Mouse (Mus musculus) hindbrain, embryonic 12.5 days (tissue): Measurements from ENCODE around the gene Thrsp. TPM values are rescaled to one million over a fixed set of nuclear protein-coding genes. Genes with fewer than 3 reads are reported as not detected.
A peak's percentile ranks its signal among the peaks of the same experiment; 100 is the strongest.

Experiments
- ATAC-seq: fragments of 200-750 bp; cut with Nextera tagmentation; 2 replicates; pipeline ENCODE4 v1.8.0; 2017; ENCODE audit warnings: moderate TSS enrichment; ENCODE audit not compliant: low FRiP score
- H3K27ac ChIP-seq: fragments of 300-500 bp; sonication (generic); 2 replicates; pipeline ENCODE4 v1.5.1; 2016; ENCODE audit warnings: mild to moderate bottlenecking
- H3K27me3 ChIP-seq: fragments of 300-500 bp; sonication (generic); 2 replicates; pipeline ENCODE4 v1.6.1; 2016; ENCODE audit warnings: mild to moderate bottlenecking
- H3K36me3 ChIP-seq: fragments of 300-500 bp; sonication (generic); 2 replicates; pipeline ENCODE4 v1.6.1; 2016; ENCODE audit warnings: mild to moderate bottlenecking
- H3K4me1 ChIP-seq: fragments of 300-500 bp; sonication (generic); 2 replicates; pipeline ENCODE4 v1.6.1; 2016
- H3K4me2 ChIP-seq: fragments of 300-500 bp; sonication (generic); replicated peaks from 2 replicates; pipeline ENCODE4 v1.6.1; 2016; ENCODE audit warnings: mild to moderate bottlenecking
- H3K4me3 ChIP-seq: fragments of 300-500 bp; sonication (generic); 2 replicates; pipeline ENCODE4 v1.5.1; 2016; ENCODE audit warnings: mild to moderate bottlenecking
- H3K9ac ChIP-seq: fragments of 300-500 bp; sonication (generic); 2 replicates; pipeline ENCODE4 v1.6.1; 2016; ENCODE audit warnings: mild to moderate bottlenecking, moderate library complexity
- H3K9me3 ChIP-seq: fragments of 300-500 bp; sonication (generic); replicated peaks from 2 replicates; pipeline ENCODE4 v1.6.1; 2016; ENCODE audit warnings: mild to moderate bottlenecking
- WGBS: fragments of 180-500 bp; shearing (Covaris S2); methylation state at CpG from one replicate; pipeline ENCODE4 v1.1.7; 2016; 5-methylcytosine and 5-hydroxymethylcytosine counted together
- polyA plus RNA-seq: library from polyadenylated mRNA; unstranded; fragments of >200 nt; fragmentation: Nextera tagmentation; extraction: Ambion mirVana; gene quantifications from 2 replicates; pipeline ENCODE4 v1.2.1, GENCODE M21; 2016

Thrsp gene
- polyA plus RNA-seq, 1 experiment from 2014 or later = 0.81 TPM

DNA sequence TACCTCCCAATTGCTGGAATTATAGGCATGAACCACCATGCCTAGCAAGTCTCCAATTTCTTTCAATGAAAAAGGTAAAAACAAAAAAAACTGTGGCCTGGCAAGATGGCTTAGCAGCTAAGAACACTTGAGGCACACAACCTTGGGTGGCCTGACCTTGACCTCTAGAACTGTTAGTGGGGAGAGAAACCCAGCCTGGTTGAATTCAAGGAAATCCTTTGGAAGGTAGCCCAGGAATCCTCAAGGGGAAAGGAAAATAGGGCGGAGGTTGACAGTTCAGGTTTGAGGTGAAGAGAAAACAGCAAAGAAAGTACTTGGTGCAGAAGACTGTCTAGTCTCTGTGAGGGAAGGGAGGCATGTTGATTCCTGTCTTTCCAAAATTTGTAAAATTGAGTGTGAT is 3.1 kb downstream of the Thrsp start:
- ATAC-seq = no peak
- 85% methylated on average over 1 of the region's 1 CpGs for WGBS
- no peak overlapping the region for H3K4me2 ChIP-seq
- no peak overlapping the region for H3K4me3 ChIP-seq
- H3K4me1 ChIP-seq = peaks cover 7% of the 10 kb centered on the region
- no peak overlapping the region for H3K27ac ChIP-seq
- H3K27me3 ChIP-seq = no peaks in the 10 kb centered on the region
- H3K9me3 ChIP-seq = no peaks in the 10 kb centered on the region
- peaks cover 28% of the 10 kb centered on the region for H3K36me3 ChIP-seq
- H3K9ac ChIP-seq = no peak overlapping the region

DNA sequence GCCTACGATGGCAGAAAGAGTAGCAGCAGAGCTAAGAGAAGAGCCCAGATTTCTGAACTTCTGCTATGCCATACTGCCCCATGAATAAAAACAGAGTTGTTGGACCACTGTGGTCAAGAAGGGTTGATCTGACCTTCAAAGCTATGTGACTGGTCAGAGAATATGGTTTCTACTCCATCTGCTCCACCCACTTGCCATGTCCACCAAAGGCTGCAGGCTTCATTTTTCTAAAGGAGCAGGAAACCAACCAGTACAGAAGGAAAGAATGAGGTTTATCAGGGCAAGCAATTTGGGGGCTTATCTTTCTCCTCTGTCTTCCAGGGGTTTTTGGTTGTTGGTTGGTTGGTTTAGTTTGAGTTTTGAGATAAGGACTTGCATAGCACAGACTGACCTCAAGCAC is 3.5 kb downstream of the Thrsp start:
- ATAC-seq = no peak
- Histone ChIP-seq H3K27me3 (no peaks in the 10 kb centered on the region), H3K9ac (no peak overlapping the region), H3K4me3 (no peak overlapping the region), H3K4me2 (no peak overlapping the region), H3K36me3 (peaks cover 32% of the 10 kb centered on the region), H3K4me1 (peaks cover 6% of the 10 kb centered on the region), H3K27ac (no peak overlapping the region), H3K9me3 (no peaks in the 10 kb centered on the region)
- WGBS = 98% methylated on average over 1 of the region's 1 CpGs

DNA sequence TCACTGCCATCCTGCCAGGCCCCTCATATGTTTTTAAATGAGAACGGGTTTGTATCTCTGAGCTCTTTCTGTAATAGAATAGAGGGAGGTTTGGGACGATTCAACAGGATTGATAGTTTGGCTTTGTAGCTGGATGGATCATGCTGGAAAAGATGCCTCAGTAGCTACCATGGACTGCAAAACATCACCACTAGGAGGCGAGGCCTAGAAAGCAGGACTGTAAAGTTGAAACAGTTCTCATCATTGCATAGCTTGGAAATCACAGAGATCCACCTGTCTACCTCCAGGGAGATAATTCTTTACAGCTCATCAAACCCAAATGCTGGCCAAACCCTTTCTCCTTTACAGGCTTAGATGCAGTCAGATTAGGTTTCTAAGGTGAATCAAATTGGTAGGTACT is 6.0 kb downstream of the Thrsp start:
- no peaks in the 10 kb centered on the region for H3K9me3 ChIP-seq
- no peaks in the 10 kb centered on the region for H3K27me3 ChIP-seq
- WGBS = 79% methylated on average over 3 of the region's 3 CpGs
- no peak overlapping the region for H3K9ac ChIP-seq
- ATAC-seq = no peak
- H3K27ac ChIP-seq = no peak overlapping the region
- H3K4me3 ChIP-seq = no peak overlapping the region
- no peak overlapping the region for H3K4me2 ChIP-seq
- peaks cover 3% of the 10 kb centered on the region; the same call in 1 of the 2 replicates for H3K4me1 ChIP-seq
- peaks cover 48% of the 10 kb centered on the region for H3K36me3 ChIP-seq

DNA sequence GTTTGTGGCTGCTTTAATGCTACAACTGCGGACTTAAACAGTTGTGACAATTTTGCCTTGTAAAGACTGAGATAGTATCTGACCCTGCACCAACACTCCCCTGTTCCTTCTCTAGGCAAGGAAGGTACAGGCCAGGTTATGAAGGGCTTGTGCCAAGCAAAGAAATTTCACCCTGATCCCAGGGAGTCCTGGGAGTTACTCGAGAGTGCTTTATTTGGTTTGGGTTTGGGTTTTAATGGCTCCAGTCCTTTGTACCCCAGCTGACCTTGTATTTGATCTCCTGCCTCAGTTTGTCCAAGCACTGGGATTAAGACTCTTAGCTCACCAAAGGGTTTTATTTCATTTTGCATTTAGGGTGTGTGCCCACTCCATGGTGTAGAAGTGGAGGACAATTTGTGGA is 6.4 kb downstream of the Thrsp start:
- Histone ChIP-seq H3K27ac (no peak overlapping the region), H3K36me3 (peaks cover 48% of the 10 kb centered on the region), H3K4me2 (no peak overlapping the region), H3K9me3 (no peaks in the 10 kb centered on the region), H3K4me1 (peaks cover 3% of the 10 kb centered on the region; the same call in 1 of the 2 replicates), H3K9ac (no peak overlapping the region), H3K4me3 (no peak overlapping the region), H3K27me3 (no peaks in the 10 kb centered on the region)
- ATAC-seq = no peak
- WGBS = 88% methylated on average over 2 of the region's 2 CpGs

DNA sequence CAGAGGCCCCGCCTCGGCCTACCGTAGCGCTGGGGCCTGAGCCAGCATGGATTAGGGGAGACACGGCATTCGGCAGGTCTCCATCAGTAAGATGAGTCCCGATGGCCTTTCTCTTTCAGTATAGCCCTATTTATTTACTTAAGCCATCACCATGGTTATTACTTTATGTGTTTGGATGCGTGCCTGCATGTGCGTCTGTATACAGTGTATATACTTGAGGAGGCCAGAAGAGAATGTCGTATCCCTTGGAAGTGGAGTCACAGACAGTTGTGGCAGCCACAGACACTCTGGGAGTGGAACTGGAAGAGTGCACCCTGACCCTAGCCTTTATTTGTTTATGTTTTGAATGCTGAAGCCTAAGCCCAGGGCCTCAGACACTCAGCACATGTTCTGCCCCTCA is 10.4 kb downstream of the Thrsp start:
- H3K4me3 ChIP-seq = no peak overlapping the region
- H3K36me3 ChIP-seq = peaks cover 48% of the 10 kb centered on the region
- no peak overlapping the region for H3K27ac ChIP-seq
- no peaks in the 10 kb centered on the region for H3K27me3 ChIP-seq
- no peaks in the 10 kb centered on the region for H3K9me3 ChIP-seq
- H3K9ac ChIP-seq = no peak overlapping the region
- no peak for ATAC-seq
- no peaks in the 10 kb centered on the region; the same call in 1 of the 2 replicates for H3K4me1 ChIP-seq
- H3K4me2 ChIP-seq = no peak overlapping the region
- 91% methylated on average over 10 of the region's 10 CpGs for WGBS

DNA sequence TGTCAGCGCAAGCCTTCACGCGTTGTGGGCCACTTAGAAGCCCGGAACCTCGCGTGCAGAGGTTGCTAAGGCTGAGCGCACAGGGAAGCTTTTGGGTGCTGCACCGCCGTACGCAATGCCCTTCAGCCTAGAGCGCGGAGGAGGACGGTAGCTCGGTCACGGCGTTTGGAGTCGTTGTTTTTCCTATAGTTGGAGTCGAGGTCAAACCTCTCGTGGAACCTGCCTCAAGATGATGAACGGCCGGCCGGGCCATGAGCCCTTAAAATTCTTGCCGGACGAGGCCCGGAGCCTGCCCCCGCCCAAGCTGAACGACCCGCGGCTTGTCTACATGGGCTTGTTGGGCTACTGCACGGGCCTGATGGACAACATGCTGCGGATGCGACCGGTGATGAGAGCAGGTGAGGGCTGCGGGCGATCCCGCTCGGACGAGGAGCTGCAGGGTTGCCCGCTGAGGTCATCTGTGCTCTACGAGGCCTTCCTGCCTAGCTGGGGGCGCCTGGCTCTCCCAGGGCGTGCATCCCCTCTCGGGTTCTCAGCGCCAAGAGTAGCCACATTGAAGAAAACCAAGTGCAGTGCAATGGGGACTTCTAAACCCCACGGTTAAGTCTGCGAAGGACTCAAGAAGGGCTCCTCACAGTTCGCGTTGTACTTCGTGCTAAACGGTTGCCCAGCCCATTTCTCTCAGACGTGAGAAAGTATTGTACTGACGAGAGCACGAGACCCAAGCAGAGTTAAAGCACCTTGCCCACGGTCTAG is 17.4 kb downstream of the Thrsp start, which contains the start of gene Ndufc2:
Gene Ndufc2 (plus strand): TSS at position 44 of the 756 bp plus-strand sequence.
- H3K36me3 ChIP-seq = 0 out of 2 replicates have a peak, but pooled peaks cover 11% of the 10 kb centered on the region
- no peaks in the 10 kb centered on the region for H3K9me3 ChIP-seq
- ATAC-seq = peak; percentile 94
- H3K4me1 ChIP-seq = peaks cover 16% of the 10 kb centered on the region
- H3K4me3 ChIP-seq = peak within 1 kb of the TSS; percentile 88
- no peaks in the 10 kb centered on the region for H3K27me3 ChIP-seq
- peak within 1 kb of the TSS; percentile 84 for H3K27ac ChIP-seq
- H3K9ac ChIP-seq = peak within 1 kb of the TSS; percentile 95
- WGBS = under 1% methylated on average over 54 of the region's 54 CpGs
- H3K4me2 ChIP-seq = peak within 1 kb of the TSS; percentile 75

DNA sequence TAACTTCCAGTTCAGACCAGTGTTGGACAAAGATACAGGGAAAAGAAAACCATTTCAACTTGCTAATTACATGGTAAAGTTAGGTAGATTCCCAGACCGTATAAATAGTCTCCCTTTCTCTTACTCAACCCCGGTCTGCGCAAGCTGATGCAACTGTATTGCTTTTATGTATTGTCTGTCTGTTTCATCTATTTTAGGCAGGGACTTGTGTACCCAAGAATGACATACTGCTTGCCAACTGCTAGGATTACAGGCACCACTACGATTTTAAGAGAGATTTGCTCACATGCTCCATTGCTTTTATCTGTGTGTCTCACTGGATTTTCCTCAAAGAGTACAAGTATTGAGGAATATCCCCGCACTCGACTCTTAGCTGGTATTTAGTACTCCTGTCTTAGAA is 18.6 kb downstream of the Thrsp start:
- Histone ChIP-seq H3K9ac (no peak overlapping the region), H3K4me1 (peaks cover 16% of the 10 kb centered on the region), H3K27me3 (no peaks in the 10 kb centered on the region), H3K36me3 (0 out of 2 replicates have a peak, but pooled peaks cover 11% of the 10 kb centered on the region), H3K4me3 (no peak overlapping the region), H3K4me2 (no peak overlapping the region), H3K27ac (no peak overlapping the region), H3K9me3 (no peaks in the 10 kb centered on the region)
- ATAC-seq = no peak
- WGBS = 91% methylated on average over 6 of the region's 6 CpGs

DNA sequence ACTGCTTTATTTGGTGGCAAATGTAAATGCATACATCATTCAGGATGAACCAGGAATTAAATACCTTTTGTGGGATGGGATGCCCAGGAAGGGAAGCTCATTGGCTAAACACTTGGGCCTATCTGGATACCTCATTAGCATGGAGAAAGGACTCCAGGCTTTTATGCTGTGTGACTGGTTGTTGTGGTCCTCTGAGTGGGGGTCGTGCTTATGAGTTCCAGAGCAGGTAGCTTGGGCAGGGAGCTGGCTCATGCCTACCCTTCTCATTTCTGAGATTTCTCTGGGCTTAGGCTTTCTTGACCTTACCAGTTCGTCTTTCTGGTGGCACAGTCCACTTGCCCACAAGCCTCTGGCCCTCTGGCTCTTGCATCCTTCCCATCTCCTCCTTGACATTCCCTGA is 23.2 kb downstream of the Thrsp start:
- Histone ChIP-seq H3K4me3 (no peak overlapping the region), H3K9me3 (no peaks in the 10 kb centered on the region), H3K36me3 (peaks cover 21% of the 10 kb centered on the region), H3K4me2 (no peak overlapping the region), H3K27ac (no peak overlapping the region), H3K9ac (no peak overlapping the region), H3K27me3 (no peaks in the 10 kb centered on the region), H3K4me1 (no peaks in the 10 kb centered on the region; the same call in 1 of the 2 replicates)
- no peak for ATAC-seq
- WGBS = 87% methylated on average over 2 of the region's 2 CpGs

DNA sequence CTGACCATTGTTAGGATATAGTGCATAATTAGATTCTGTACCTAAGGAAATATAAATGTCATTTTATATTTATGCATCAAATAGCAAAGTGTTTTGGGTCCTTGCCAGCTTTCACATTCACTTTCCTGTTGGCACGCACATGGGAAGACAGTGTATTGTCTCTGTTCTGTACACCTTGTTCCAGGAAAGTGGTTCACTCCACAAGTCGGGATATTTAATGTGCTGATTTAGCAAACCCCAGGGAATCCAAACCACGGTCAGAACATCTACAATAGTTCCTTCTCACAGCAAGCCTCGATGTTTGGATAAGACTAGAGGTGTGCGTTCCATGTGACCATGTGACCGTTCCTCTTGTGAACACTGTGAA is 25.5 kb downstream of the Thrsp start:
- whole genome bisulfite sequencing = 81% methylated on average over 6 of the region's 6 CpGs
- Histone ChIP-seq H3K9ac (no peak overlapping the region), H3K4me1 (no peaks in the 10 kb centered on the region; the same call in 1 of the 2 replicates), H3K4me3 (no peak overlapping the region), H3K27ac (no peak overlapping the region), H3K4me2 (no peak overlapping the region), H3K27me3 (no peaks in the 10 kb centered on the region), H3K9me3 (no peaks in the 10 kb centered on the region), H3K36me3 (peaks cover 39% of the 10 kb centered on the region)
- peak; percentile 42; the same call in 1 of the 2 replicates for ATAC-seq

DNA sequence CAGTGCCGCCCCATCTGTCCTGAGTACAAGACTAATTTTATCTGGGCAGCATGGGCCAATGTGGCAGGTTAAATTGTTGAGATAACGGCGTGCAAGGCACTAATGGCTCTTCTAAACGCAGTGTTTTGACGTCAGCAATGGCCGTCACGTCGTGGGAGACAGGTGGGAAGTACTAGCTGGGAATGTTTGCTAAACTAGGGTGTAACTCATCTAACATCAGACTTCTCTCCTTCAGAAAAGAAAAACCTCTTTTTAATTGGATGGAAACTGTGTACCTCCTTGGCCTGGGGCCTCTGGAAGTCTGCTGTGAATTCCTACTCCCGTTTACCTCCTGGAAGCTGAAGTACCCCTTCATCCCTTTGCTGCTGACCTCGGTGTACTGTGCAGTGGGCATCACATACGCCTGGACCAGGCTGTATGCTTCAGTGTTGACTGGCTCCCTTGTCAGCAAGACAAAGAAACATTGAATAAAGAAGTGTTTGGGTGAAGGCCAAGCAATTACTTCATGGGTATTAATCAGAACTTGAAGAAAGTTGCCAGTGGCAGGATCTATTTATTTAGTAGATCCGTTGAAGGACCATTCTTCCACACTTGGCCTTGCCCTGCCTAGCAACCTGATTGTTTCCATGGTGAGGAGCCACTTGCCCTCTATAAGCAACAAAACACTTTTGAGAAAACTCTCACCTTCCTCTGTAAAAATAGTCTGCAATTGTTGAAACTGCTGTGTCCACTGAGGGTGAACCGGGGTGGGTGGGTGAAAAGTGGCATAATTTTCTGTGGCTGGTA is 26.0 kb downstream of the Thrsp start:
- H3K36me3 ChIP-seq = peaks cover 45% of the 10 kb centered on the region
- H3K27me3 ChIP-seq = no peaks in the 10 kb centered on the region
- H3K4me2 ChIP-seq = no peak overlapping the region
- no peak overlapping the region; the same call in 1 of the 2 replicates for H3K9ac ChIP-seq
- H3K4me1 ChIP-seq = no peaks in the 10 kb centered on the region; the same call in 1 of the 2 replicates
- 68% methylated on average over 13 of the region's 13 CpGs for WGBS
- H3K27ac ChIP-seq = peak overlapping the region; percentile 30; the same call in 1 of the 2 replicates
- peak; percentile 91 for ATAC-seq
- H3K4me3 ChIP-seq = no peak overlapping the region
- no peaks in the 10 kb centered on the region for H3K9me3 ChIP-seq

DNA sequence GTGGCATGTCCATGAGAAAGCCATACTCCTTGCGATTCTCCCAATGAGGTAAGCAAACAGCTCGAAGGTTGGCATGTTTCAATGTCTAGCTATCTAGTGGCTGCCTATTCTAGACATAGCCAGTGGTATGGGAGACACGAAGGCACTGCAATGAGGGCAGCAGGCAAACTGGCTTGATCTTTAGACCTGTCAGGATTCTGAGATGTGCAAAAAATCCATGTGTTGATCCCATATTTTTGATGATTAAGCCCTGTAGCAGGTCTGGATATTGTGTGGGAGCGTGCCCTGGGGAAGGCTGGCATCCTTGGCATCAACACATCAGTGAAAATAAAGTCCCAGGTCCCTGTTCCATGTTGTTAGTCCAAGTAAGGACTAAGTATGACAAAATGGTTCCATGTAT is 29.0 kb downstream of the Thrsp start:
- Histone ChIP-seq H3K27me3 (no peaks in the 10 kb centered on the region), H3K9ac (no peak overlapping the region), H3K4me1 (no peaks in the 10 kb centered on the region; the same call in 1 of the 2 replicates), H3K4me3 (no peak overlapping the region), H3K9me3 (no peaks in the 10 kb centered on the region), H3K27ac (no peak overlapping the region), H3K4me2 (no peak overlapping the region), H3K36me3 (peaks cover 72% of the 10 kb centered on the region)
- 97% methylated on average over 4 of the region's 4 CpGs for WGBS
- ATAC-seq = no peak

DNA sequence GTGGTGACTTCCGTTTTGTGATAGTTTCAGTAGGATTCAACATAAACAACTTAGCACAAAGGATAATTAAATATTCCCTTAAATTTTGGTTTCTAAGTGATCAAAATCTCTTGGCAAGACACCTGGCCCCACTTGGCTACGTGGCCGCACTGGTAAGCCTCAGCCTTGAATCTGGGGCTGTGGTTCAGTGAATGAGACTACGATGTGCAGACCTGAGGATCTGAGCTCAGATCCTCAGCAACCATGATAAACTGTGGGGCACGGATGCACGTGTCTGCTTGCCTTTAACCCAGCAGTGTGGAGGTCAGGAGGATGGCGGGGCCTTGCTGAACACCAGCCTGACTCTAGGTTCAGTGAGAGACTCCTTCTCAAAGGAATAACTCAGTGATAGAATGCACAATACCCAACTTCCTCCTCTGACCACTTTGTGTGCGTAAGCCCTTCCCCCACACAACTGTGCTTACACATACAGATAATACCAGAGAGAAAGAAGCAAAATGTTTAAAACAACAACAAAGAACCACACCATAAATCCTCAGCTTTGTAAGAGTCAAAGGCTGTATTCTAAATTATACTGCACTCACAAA is 29.9 kb downstream of the Thrsp start:
- Histone ChIP-seq H3K4me2 (no peak overlapping the region), H3K27me3 (no peaks in the 10 kb centered on the region), H3K4me1 (no peaks in the 10 kb centered on the region; the same call in 1 of the 2 replicates), H3K27ac (no peak overlapping the region), H3K4me3 (no peak overlapping the region), H3K36me3 (peaks cover 77% of the 10 kb centered on the region), H3K9ac (no peak overlapping the region), H3K9me3 (no peaks in the 10 kb centered on the region)
- no peak for ATAC-seq
- 94% methylated on average over 8 of the region's 8 CpGs for WGBS
